Mouse (Mus musculus): Measurements from ENCODE around the gene Jtb.

- no peak for TF ChIP-seq CTCF (IDR thresholded peaks at IDR 0.05; ENCODE audit: control insufficient read depth, insufficient read depth, insufficient read length)
- TF ChIP-seq FOSL1 (IDR thresholded peaks at IDR 0.05; ENCODE audit: insufficient read depth, low read length, poor library complexity, severe bottlenecking): no peak
These were observed 11.8 kb downstream of the Jtb start, which contains the start of gene Creb3l4 for GRCm38 (mm10) chr3:90242984-90243775.
